Mouse (Mus musculus): ENCODE measurements at regions not wholly inside any gene's neighbourhood (a gene's known extent, or its start where the extent isn't known, plus 50 kb on each side); places are given as distances from the start of the nearest gene placed in this dataset.

GRCm38 (mm10) chr2:75311191-75311590 lies 347.9 kb upstream of the Hnrnpa3 start:
- no peak for DNase-seq (ENCODE audit: low read depth in 1 of 2, low spot score in 2 of 2)

DNA sequence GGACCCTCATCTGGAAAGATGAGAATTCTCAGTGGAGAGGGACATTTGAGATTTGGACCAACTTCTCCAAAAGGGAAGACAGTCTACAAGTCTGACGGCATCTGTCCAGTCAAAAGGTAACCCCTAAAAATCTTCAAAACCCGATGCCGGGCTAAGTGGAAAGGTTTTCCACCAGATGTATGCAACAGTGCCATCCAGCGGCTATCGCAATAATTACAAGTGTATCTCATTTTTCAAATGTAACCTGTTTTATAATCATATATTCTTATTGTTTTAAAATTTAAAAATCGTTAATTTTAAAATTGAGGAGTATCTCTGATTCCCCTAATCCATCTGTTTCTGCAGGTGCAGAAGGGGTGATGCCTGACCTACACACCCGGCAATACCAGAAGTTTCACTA lies 346.8 kb upstream of the Hnrnpa3 start:
- no peak for DNase-seq (ENCODE audit: low read depth in 1 of 2, low spot score in 2 of 2)

DNA sequence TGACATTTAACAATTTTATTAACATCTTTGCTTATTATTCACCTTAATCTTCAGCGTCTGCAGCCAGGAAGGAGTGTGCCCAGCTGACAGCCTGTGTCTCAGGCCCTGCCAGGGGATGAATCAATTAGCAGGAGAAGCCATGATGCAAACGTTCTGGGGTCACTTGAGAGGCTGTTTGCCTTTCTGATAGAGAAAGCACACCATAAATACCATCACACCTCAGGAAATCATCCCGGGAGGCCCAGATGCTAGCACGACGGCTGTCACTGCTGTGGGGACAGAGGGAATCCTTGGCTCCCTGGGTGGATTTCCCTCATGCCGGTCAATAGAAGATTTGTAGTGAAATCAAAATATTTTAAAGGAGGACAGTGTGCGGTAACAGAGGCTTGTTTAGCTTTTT lies 343.7 kb upstream of the Hnrnpa3 start:
- DNase-seq (ENCODE audit: low read depth in 1 of 2, low spot score in 2 of 2), result no peak

DNA sequence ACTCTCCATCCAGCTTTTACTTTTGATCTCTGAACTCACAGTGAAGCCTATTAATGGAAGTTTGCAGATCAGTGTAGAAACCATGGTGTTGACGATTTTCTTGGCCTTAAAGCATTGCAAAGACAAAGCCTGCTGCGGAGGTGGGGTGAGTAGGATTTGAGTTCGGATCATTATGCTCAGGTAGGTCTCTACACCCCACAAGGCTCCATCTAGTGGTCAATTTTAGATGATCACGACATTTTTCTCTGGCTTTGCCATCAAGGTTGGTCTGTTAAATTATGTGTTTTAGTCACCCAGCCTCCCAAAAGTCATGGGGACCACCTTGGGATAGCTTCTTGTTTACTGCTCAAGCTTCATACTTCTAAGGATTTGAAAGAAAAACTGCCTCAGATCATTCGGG lies 340.9 kb upstream of the Hnrnpa3 start:
- no peak for DNase-seq (ENCODE audit: low read depth in 1 of 2, low spot score in 2 of 2)

- DNase-seq (ENCODE audit: low read depth in 1 of 2, low spot score in 2 of 2), result no peak
These were observed 334.8 kb upstream of the Hnrnpa3 start for GRCm38 (mm10) chr2:75324146-75324749.

DNA sequence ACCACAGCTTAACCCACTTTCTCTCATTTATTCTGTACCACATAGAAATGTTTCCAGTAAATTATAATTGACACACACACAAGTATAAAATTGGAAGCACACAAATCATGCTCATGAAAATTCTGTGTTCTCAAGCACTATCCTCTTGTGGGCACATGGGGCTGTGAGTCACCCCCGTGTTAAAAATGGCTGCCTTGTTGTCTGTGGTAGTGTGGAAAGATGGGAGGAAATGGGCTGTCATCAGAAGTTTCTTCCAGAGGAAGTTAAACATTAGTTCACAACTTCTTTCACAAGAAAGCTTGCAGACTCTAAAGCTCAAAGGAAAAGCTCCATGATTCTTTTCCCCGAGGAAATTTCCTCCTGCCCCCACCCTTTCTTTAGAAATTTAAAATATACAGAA lies 329.5 kb upstream of the Hnrnpa3 start:
- DNase-seq (ENCODE audit: low read depth in 1 of 2, low spot score in 2 of 2), result no peak

DNA sequence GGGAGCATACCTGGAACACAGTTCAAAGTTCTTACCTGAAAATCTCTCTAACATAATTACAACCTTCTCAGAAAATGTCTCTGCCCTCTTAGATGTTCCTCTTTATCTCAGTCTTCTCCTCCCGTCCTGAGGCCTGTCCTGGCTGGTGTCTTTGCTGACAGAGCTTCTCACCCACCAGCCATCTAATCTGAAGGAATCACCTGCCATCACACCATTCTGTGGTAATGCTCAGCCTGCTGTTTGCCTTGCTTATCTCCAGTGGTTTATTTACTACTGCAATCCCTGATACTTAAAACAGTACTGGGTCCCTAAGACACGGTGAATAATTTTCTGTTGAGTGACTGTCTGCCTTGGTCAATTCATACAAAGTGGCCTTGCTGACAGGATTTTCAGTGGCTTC lies 317.8 kb upstream of the Hnrnpa3 start:
- DNase-seq (ENCODE audit: low read depth in 1 of 2, low spot score in 2 of 2), result no peak

DNA sequence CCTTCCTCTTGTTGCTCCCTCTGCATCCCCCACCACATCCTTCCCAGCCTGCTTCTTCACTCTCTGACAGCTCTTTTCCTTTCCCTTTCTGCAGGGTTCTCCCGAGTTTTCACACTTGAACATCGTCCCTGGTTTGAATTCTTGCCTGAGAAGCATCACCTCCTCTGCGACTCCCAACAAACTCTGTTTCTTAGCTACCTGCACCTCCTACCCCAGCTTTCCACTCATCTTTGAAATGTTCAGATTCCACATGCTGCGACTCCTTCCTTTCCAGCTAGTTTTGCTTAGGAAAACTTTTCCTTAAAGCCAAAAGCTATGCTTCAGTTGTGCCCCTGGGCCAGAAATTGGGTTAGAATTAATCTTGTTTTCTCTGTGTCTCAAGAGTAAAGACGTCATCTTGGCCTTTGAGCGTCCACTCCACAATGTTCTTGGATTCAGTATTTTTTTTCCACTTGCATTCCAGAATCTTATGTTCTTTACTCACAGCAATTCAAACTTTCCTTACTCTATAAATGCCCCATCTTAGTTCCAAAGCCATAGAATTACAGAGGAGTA lies 317.3 kb upstream of the Hnrnpa3 start:
- no peak for DNase-seq (ENCODE audit: low read depth in 1 of 2, low spot score in 2 of 2)

- no peak for DNase-seq (ENCODE audit: low read depth in 1 of 2, low spot score in 2 of 2)
These were observed 308.2 kb upstream of the Hnrnpa3 start for GRCm38 (mm10) chr2:75350902-75351301.

DNA sequence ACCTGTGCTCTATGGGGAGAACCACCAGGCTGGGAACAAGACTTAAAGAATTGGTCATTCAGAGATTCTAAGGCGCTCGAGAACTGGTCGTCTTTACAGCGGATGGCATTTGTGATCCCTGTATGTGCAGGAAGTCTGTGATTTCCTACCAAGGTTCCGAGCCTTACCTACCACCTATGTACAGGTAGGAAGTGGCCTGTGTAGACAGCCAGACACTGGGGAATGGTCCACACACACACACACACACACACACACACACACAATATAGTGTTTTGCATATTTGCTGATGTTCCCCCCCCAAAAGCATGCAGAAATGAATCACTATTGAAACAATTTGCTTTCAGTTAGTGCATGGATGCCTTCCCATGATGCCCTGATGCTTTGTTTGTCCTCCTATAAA lies 307.1 kb upstream of the Hnrnpa3 start:
- no peak for DNase-seq (ENCODE audit: low read depth in 1 of 2, low spot score in 2 of 2)

- DNase-seq (ENCODE audit: low read depth in 1 of 2, low spot score in 2 of 2), result no peak
These were observed 306.5 kb upstream of the Hnrnpa3 start for GRCm38 (mm10) chr2:75352564-75352963.

DNA sequence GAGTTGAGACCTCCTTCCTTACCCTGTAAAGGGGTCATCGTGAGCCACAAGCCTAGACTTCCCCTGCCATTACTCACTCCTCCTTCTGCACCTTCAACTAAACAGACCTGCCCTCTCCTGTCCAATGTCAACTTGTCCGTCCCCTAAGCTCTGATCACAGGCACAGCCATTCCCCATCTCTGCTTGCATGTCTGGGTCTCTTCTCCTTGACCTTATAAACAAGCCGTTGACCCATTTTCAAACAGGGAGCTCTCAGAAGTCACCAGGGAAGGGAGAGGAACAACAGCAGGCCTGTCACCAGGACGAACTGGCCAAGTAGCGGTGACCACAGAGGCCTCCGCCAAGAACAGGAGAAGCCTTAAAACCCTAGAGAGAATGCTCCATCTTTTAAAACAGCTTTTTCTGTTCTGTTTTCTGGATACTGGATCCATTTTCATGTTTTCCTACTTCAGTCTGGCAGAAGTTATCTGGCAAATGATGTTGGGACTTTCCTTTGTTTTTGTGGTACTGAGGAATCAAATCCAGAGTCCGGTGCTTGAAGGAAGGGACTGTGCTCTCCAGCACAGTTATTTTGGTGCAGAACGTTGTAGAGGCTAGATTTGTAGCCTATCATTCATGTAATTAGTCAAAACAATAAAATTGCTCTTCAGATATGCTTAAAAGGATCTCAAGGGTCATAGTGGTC lies 302.2 kb upstream of the Hnrnpa3 start:
- DNase-seq (ENCODE audit: low read depth in 1 of 2, low spot score in 2 of 2), result no peak

DNA sequence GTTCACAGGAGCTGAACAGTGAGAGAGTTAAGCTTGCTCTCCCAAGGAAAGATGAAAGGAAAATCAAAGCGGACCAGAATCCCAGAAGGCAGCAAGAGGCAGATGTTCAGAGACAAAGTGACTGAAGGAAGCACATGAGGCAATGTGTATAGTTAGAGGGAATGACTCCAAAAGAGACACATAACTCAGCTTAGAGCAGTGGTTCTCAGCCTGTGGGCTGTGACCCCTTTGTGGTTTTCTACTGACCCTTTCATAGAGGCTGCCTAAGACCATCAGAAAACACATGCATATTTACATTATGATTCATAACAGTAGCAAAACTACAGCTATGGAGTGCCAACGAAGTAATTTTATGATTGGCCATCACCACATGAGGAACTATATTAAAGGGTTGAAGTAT lies 301.5 kb upstream of the Hnrnpa3 start:
- no peak for DNase-seq (ENCODE audit: low read depth in 1 of 2, low spot score in 2 of 2)

- DNase-seq (ENCODE audit: low read depth in 1 of 2, low spot score in 2 of 2), result no peak
These were observed 298.1 kb upstream of the Hnrnpa3 start for GRCm38 (mm10) chr2:75360936-75361335.

DNA sequence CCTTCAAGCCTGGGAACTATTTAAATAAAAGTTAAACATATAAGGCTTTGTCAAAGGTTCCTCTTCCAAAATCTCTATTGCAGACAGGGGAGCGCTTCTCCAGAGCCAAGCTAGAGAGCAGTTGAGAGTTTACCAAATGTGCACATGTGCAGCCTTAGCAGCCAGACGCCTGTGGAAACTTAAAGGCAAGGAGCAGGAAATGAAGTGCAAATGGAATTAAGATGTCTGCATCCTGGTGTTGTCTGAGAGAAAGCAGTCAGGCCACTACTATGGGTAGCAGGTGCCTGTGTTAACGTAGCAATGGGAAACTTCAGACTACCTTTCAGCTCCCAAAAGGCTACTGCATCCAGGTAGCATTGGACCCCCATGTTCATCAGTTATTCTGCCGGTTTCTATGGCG lies 282.4 kb upstream of the Hnrnpa3 start:
- no peak for DNase-seq (ENCODE audit: low read depth in 1 of 2, low spot score in 2 of 2)

DNA sequence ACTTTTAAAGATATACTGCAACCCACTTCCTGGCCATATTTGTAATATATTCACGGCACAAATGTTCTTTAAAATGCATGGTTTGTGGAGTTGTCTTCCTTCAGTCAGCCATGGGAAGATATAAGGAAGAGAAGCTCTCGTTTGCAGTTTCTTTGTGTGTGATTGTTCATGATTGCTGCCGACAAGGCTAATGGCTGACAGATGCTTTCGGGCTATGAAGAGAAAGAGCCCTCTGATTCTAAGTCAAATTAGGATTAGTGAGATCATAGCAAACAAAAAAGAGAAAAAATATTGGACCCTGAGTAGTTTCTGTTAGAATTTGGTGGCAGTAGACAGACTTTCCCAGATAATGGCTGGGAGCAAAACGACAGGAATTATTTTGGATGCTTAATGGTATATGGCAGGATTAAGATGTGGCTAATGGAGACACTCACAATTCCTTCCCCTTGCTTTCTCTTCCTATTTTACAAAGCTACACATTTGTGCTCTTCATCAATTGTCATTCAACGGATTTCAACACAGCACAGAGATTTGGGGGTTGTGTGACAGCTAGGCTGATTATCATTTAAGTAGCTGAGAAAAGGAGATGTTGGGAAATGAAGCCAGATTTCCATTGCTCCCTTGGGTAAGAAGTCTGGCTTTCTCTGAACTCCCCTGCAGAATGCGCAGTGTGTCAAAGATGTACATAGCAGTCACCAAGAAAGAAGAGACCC lies 273.4 kb upstream of the Hnrnpa3 start:
- DNase-seq (ENCODE audit: low read depth in 1 of 2, low spot score in 2 of 2), result no peak

- no peak for DNase-seq (ENCODE audit: low read depth in 1 of 2, low spot score in 2 of 2)
These were observed 272.4 kb upstream of the Hnrnpa3 start for GRCm38 (mm10) chr2:75386636-75387035.

- no peak for DNase-seq (ENCODE audit: low read depth in 1 of 2, low spot score in 2 of 2)
These were observed 267.0 kb upstream of the Hnrnpa3 start for GRCm38 (mm10) chr2:75392041-75392440.

- DNase-seq (ENCODE audit: low read depth in 1 of 2, low spot score in 2 of 2), result no peak
These were observed 264.0 kb upstream of the Hnrnpa3 start for GRCm38 (mm10) chr2:75394928-75395673.

DNA sequence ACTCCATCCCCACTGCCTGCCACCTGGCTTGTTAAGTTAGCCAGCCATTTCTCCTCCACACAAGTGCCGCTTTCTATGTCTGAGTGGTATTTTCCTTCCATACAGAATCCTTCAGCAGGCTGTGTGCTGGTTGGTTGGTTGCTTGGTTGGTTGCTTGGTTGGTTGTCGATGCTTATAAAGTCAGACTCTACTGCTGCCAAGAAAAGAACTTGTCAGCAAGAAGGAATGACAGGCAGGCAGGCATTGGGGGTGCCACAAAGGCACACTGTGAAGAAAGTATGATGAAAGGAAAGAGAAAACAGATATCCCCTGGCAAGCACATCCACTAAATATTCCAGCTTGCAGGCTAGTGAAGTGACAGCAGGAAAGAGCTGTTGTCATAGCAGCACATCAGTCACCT lies 263.0 kb upstream of the Hnrnpa3 start:
- no peak for DNase-seq (ENCODE audit: low read depth in 1 of 2, low spot score in 2 of 2)

DNA sequence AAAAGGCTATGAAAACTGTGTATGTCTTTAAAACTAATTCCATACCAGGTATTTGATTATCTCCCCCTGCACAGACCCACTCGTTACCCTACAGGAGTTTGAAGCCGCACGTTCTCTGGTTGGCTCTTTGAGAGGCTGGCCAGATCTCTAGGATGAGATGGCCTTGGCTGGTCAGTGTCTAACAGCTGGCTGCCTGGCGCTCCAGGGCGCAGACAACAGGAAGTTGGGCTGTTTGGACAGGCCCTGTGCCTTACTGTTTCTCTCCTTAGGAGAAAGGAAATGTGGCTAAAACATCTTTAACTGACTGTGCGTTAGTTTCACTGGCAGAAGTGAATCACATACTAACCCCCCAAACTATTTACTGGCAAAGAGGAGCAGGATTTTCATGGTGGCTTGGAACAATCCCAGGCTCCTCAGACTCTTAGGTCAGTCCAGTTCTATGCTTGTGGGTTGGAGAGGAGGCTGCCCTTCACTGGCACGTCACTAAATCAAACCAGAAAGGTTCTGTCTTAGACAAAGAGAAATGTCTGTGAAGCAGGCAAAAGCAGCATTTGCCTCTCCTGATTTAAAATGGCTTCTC lies 258.7 kb upstream of the Hnrnpa3 start:
- no peak for DNase-seq (ENCODE audit: low read depth in 1 of 2, low spot score in 2 of 2)

Data from monocyte, adult 2 months (primary cell).